Mouse (Mus musculus) T-cell, adult 2 months (primary cell): ENCODE measurements around the gene Olfr419.

Experiments
- DNase-seq: peaks from one replicate; pipeline ENCODE4 v3.0.0; 2022; ENCODE audit warnings: low spot score

Gene Olfr419

DNA sequence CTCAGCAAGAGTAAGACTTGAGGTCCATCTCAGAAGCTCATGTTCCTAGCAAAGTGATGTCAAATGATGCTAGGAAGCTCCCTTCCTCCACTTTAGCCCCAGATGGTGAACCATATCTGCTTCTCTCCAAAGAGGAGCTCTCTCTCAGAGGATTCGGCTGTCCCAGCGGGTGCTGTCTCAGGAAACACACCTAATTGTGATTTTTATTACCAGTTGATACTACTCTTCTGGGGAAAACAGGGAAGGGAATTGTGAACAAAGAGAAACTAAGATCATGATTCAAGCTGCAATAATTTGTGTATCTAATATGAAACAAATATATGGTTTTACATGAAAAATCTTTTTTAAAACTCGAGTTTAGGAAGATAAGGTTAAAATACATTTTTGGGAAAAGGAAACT lies at the start of gene Olfr419:
TSS of gene Olfr419 (minus strand) at position 101 of the 400 bp plus-strand sequence.
- no peak for DNase-seq

DNA sequence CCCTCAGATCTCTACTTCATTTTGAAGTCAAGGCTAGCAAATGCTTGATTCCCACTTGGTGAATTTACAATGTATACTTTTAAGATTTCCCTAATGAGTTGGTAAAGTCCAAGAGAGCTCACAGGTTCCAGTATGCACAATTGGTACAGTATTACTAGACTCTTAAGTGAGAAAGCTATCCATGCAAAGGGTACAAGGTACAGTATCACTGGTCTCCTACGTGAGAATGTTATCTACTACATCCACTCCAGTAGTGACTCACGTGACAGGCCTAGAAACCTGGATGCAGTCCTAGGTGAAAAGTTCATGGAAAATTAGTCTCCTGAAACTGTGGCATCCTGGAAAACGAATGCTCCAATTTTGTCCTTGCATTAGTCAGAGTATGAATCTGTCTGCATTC lies 18.8 kb upstream of the Olfr419 start:
- no peak for DNase-seq

DNA sequence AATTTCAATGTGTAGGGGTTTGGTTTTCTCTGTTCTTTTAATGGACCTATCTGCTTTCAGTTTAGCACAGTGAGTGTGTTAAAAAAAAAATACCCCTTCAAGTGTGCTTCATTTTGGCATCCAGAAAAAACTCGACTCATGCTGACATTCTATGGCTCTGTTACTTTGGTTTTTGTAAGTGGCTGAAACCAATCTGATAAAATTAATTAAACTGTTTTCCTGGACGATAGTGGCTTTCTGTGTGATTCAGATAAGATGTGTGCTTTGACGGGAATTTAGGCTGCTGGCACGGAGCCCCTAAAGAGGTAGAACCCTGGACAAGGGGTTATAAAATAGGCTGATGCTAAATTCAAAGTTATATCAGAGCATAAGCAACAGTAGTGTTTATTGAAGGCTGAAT lies 17.3 kb upstream of the Olfr419 start:
- no peak for DNase-seq

DNA sequence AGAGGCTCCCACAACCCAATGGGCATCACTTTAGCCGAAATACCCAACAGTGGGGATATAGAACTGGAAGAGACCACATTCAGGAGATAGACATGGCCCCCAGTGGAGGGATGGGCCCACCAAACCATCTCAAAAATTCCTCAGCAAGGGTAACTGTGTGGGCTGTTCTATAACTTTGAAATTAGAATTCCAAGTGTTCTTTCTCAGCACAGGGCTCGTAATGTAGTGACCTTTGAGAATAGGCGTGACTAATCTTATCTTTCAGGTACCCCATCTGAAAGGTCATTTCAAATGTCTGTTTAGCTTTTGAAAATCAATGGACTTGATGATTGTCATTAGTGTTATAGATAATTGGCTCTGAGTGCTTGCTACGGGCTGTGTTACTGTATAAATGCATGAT lies 16.0 kb upstream of the Olfr419 start:
- no peak for DNase-seq

DNA sequence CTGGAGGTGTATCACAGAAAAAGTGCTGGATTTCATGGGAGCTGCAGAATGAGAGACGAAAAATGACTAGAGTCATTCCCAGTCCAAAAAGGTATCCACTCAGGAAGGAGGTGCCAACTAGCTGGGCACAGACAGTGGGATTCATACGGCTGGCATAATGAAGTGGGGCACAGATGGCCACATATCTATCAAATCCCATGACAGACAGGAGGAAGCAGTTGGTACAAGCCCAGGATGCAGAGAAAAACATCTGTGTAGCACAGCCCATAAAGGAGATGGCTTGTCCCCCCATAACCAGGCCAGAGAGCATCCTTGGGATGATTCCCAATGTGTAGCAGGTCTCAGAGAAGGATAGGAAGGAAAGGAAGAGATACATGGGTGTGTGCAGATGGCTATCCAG lies 1.5 kb downstream of the Olfr419 start:
- no peak for DNase-seq

DNA sequence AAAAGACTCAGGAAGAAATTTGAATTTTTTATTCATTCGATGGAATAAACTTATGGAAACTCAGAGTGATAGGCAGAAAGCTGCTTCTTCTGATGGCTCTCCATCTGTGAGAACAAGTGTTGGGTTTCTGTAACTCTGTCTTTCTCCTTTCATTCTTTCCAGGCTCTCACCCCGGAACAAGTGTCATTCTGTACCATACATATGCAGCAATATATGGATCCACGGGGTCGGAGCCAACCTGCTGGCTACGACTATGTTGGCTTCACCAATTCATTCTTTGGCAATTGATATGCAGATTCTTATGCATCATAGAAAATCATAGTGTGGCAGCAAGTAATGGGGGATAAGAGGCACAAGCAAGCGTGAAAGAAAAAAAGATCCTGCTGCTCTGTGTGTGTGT lies 4.7 kb downstream of the Olfr419 start:
- no peak for DNase-seq

DNA sequence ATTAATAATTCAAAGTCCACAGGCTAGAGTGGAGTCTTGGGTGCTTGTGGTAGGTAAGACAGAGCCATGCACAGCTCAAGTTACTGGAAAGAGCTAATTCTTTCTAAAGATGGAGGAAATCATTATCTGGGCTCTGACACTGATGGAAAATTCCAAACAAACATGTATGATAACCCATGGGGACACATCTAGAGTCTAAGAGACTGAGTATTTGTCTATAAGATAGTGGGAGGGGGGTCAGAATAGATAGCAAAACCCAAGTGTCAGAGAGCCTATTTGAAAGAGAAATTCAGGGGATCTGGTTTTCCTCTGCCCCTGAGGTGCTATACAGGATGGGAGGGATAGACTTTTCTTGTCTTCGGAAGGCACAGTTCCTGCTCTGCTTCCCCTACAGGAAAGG lies 5.8 kb downstream of the Olfr419 start:
- no peak for DNase-seq

DNA sequence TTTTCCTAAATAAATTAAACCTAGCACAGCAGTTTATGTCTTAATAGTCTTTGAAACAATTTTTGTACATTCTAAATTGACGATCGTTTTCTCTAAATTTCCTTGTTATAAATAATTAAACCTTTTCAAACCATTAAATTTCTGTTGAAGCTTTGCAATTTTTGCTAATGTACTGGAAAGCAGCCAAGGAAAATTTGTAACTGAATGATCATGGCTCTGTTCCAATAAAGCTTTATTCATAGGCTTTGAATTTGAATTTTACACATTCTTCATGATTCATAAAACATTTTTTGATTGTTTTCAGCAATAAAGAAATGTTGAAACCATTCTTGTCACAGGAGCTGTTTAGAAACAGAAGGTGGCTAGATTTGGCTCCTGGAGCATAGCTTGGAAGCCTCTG lies 7.2 kb downstream of the Olfr419 start:
- no peak for DNase-seq

DNA sequence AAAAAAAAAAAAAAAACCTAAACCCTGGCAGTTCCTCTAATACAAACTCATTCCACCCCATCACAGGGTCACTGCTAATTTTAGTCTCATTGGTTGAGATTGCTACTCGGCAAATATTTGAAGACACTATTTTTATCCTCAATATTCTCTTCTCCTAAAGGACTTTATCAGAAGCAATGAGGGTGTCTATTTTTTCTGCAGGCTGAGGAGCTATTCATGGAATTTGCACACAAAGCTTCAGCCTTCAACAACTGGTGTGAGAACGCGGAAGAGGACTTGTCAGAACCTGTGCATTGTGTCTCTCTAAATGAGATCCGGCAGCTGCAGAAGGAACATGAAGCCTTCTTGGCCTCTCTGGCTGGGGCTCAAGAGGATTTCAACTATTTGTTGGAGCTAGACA lies 11.9 kb downstream of the Olfr419 start:
- DNase-seq: no peak

DNA sequence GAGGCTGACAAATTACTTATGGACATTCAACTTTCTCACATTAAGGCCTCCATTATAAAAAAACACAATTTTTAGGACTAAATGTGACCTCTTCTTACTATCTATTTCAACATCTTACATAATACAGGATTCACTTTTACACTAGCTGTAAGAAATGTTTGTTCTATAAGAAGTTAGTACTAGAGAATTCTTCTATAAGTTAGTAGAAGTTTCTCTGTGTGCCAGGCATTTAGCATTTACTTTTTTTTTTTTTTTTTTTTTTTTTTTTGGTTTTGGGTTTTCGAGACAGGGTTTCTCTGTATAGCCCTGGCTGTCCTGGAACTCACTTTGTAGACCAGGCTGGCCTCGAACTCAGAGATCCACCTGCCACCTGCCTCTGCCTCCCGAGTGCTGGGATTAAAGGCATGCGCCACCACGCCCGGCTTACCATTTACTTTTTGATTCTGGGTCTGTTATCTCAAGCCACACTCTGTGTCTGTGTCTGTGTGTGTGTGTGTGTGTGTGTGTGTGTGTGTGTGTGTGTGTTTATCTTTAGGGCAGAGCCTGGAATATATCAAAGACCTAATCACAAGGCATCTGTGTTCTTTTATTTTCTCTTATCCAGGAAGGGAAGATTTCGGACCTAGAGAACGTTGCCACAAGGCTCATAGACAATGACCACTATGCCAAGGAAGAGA lies 35.2 kb downstream of the Olfr419 start:
- DNase-seq: no peak

DNA sequence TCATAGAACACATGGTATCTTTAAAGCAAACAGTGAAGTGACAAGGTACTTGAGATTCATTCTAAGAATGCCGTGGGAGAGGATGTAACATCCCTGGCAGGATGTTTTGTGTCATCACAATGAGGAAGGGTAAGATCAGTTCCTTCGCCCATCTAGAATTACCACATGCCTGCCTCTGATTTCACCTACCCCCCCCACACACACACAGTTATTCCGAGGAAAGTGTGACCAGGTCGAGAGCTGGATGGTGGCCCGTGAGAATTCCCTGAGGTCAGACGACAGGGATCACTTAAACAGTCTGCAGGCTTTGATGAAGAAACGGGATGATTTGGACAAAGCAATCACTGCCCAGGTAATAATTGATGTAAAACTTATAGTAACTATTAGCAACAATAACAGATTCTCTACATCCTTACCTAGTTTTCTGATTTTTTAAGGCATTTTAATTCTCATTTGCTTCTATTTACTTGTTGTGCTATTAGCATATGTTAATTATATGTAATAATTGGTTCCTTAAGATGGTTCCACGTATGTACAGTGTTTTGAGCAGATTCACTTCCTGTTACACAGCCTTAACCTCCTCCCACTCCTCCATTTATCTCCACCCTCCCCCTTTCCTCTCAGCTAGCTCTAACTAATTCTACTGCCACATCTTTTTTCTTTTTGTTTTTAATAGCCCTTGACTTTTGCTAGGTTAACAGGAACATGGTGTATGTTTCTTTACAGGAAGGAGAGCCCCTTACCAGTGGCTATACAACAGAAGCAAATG lies 36.4 kb downstream of the Olfr419 start:
- no peak for DNase-seq

DNA sequence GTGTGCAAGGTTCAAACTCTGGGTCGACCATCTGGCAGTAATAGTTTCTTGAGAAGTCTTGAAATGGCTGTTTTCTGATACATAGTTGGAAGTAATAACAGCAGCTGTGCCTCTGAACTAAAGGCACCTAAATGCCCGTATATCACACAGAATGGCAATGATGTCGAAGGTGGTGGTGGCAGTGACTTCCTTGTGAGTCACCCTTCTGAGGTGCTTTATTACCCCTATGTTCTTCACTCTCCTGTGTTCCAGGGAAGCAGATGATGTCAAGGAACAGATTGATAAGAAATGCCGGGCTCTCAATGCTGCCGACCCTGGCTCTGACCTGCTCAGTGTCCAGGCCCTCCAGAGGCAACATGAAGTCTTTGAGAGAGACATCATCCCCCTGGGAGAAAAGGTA lies 39.6 kb downstream of the Olfr419 start:
- DNase-seq: no peak

DNA sequence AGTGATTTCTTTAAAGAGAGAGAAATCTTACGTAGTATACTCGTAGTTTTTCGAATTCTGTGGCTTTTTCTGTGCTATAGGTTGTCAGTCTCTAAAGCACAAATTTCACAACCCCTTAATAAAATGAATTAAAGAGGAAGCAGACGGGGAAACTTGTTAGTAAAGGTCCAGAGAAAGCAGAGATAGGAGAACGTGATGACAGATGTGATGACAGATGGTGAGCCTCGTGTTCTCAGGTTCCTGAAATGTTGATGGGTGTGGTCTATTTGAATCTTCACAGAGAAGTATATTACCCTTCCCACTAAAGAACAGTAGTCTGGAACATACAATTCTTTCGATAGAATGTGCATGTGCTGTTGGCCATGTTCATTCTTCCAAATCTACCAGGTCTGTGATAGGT lies 47.2 kb downstream of the Olfr419 start:
- DNase-seq: no peak
